Mouse (Mus musculus) heart, embryonic 14.5 days (tissue): ENCODE results near the gene Hnrnpl. TPM values are rescaled to one million over a fixed set of nuclear protein-coding genes. Genes with fewer than 3 reads are reported as not detected.

Source experiments
- ATAC-seq: fragments of 200-750 bp; cut with Nextera tagmentation; 2 replicates; pipeline ENCODE4 v1.8.0; 2017; ENCODE audit warnings: low read depth, moderate TSS enrichment; ENCODE audit not compliant: insufficient number of reproducible peaks, insufficient read depth, low FRiP score
- H3K27ac ChIP-seq, 2 experiments: fragments of 200-500 bp in 1 of 2; fragments of 300-500 bp in 1 of 2; sonication (generic) in 1 of 2; replicated peaks in 1 of 2; 2 replicates each; pipeline ENCODE4 v1.5.1; 2012 to 2014; ENCODE audit warnings: low read depth in 2 of 2, low read length in 2 of 2, control low read depth in 1 of 2, mild to moderate bottlenecking in 1 of 2, mixed read lengths in 1 of 2; ENCODE audit not compliant: control insufficient read depth in 1 of 2, insufficient read depth in 1 of 2
- H3K27me3 ChIP-seq: fragments of 300-500 bp; sonication (generic); 2 replicates; pipeline ENCODE4 v1.6.1; 2014; ENCODE audit warnings: mild to moderate bottlenecking, low read length, control low read depth; ENCODE audit not compliant: control insufficient read depth, insufficient read depth
- H3K36me3 ChIP-seq: fragments of 300-500 bp; sonication (generic); 2 replicates; pipeline ENCODE4 v1.6.1; 2014; ENCODE audit warnings: mild to moderate bottlenecking, control low read depth, low read length, mixed read lengths; ENCODE audit not compliant: control insufficient read depth, insufficient read depth
- H3K4me1 ChIP-seq, 2 experiments: fragments of 200-500 bp in 1 of 2; fragments of 300-500 bp in 1 of 2; sonication (generic) in 1 of 2; 2 replicates each; pipeline ENCODE4 v1.6.1; 2012 to 2014; ENCODE audit warnings: low read length in 2 of 2, control low read depth in 1 of 2, mixed read lengths in 1 of 2; ENCODE audit not compliant: control insufficient read depth in 2 of 2, insufficient read depth in 2 of 2
- H3K4me2 ChIP-seq: fragments of 300-500 bp; sonication (generic); 2 replicates; pipeline ENCODE4 v1.6.1; 2014; ENCODE audit warnings: mild to moderate bottlenecking, low read length
- H3K4me3 ChIP-seq, 2 experiments: fragments of 200-500 bp in 1 of 2; fragments of 300-500 bp in 1 of 2; sonication (generic) in 1 of 2; 2 replicates each; pipeline ENCODE4 v1.5.1; 2012 to 2014; ENCODE audit warnings: low read length in 2 of 2, mild to moderate bottlenecking in 2 of 2, control low read depth in 1 of 2, low read depth in 1 of 2, moderate library complexity in 1 of 2; ENCODE audit not compliant: control insufficient read depth in 1 of 2, insufficient read depth in 1 of 2
- H3K9ac ChIP-seq: fragments of 300-500 bp; sonication (generic); 2 replicates; pipeline ENCODE4 v1.6.1; 2014; ENCODE audit warnings: mild to moderate bottlenecking, low read length
- H3K9me3 ChIP-seq: fragments of 300-500 bp; sonication (generic); 2 replicates; pipeline ENCODE4 v1.6.1; 2016; ENCODE audit warnings: low read length, control low read depth; ENCODE audit not compliant: control insufficient read depth
- WGBS: fragments of 180-500 bp; shearing (Covaris S2); extraction: QIAGEN DNeasy Blood & Tissue Kit; methylation state at CpG from one replicate; pipeline ENCODE4 v1.1.7; 2014; 5-methylcytosine and 5-hydroxymethylcytosine counted together
- polyA plus RNA-seq: library from polyadenylated mRNA; unstranded; fragments of >200 nt; fragmentation: Nextera tagmentation; extraction: Ambion mirVana; gene quantifications from 2 replicates; pipeline ENCODE4 v1.2.1, GENCODE M21; 2014

Hnrnpl gene
- polyA plus RNA-seq, 1 experiment from 2014 or later = 155 TPM

DNA sequence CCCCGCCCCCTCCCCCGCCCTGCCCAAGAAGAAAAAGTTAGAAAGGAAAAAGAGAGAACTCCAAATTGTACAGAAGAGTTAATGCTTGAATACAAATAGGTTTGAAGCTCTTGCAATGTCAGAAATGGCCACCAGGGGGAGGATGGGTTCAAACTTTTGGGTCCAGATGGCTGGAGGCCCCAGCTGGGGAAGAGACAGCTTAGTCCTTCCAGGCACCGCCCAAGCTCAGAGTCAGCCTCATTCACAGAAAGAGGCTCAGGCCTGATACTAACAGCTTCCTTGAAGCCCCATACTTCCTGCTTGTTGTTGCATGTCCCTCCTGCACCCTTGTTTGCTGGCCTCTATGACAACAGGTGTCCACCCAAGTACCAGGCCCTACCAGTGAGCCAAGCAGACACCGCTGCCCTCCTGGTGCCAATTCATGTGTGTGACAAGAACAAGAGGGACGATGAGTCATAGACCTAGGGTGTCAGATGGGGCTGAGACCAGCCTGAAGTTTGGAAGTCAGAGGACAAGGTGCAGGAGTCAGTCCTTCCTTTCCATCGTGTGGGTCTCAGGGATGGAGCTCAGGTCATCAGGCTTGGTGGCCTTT, 28.2 kb upstream of the Hnrnpl start:
- 0 out of 2 replicates have a peak, but pooled peaks have one; percentile 27 for ATAC-seq
- 0 out of 2 replicates have a peak overlapping the region, but pooled peaks have one; percentile 25 for H3K9ac ChIP-seq
- no peak overlapping the region for H3K4me3 ChIP-seq
- H3K9me3 ChIP-seq = no peaks in the 10 kb centered on the region
- peak overlapping the region; percentile 2 to 44; a peak in 1 of 4 replicates for H3K27ac ChIP-seq
- no peaks in the 10 kb centered on the region for H3K27me3 ChIP-seq
- no peak overlapping the region for H3K4me2 ChIP-seq
- 40% methylated on average over 6 of the region's 6 CpGs for WGBS
- H3K4me1 ChIP-seq = peaks cover 8 to 16% of the 10 kb centered on the region in 2 experiments
- H3K36me3 ChIP-seq = peaks cover 28% of the 10 kb centered on the region

DNA sequence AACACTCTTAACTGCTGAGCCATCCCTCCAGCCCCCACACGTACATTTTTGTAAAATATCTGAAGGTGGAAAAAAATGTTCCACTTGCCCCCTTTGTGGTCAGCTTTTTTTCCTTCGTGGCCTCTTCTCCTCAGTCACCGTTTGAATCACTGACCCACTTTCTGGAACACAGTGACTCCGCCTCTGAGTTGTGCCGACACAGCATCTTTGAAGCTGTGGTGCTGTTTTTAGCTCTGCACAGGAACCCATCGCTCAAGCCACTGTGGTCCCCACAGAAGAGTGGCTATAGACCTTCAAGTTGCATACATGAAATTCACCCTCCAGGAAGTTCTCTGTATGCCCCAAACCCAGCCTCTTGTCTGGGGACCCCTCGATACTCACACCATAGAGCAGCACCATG, 27.5 kb upstream of the Hnrnpl start:
- 0 out of 4 replicates have a peak overlapping the region, but pooled peaks of 1 of the 2 experiments have one; percentile 2 for H3K27ac ChIP-seq
- no peaks in the 10 kb centered on the region for H3K9me3 ChIP-seq
- no peaks in the 10 kb centered on the region for H3K27me3 ChIP-seq
- peaks cover 8 to 16% of the 10 kb centered on the region in 2 experiments for H3K4me1 ChIP-seq
- 56% methylated on average over 7 of the region's 7 CpGs for WGBS
- peak overlapping the region; percentile 25; the same call in 1 of the 2 replicates for H3K9ac ChIP-seq
- H3K4me3 ChIP-seq = no peak overlapping the region
- ATAC-seq = no peak
- H3K36me3 ChIP-seq = peaks cover 32% of the 10 kb centered on the region
- H3K4me2 ChIP-seq = no peak overlapping the region

DNA sequence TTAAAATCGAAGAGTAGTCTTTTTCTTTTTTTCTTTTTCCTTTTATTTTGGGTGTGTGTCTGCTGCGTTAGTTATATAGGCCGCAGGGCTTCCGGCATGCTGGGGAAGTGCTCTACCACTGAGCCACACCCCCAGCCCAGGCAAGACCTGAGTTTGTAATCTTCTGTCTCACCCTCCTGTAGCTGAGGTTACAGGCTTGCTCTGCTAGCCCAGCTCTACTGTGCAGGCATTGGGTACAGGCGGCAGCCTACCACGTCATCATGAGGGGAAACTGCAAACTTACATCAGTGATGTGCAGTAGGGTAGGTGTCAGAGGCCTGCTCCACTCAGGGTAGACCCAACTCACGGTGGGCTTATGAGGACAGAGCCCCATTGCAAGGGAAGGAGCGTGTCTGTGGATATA, 27.1 kb upstream of the Hnrnpl start:
- Histone ChIP-seq H3K9me3 (no peaks in the 10 kb centered on the region), H3K27me3 (no peaks in the 10 kb centered on the region), H3K4me2 (no peak overlapping the region), H3K4me1 (peaks cover 8 to 16% of the 10 kb centered on the region in 2 experiments), H3K36me3 (peaks cover 36% of the 10 kb centered on the region), H3K4me3 (no peak overlapping the region), H3K27ac (no peak overlapping the region), H3K9ac (0 out of 2 replicates have a peak overlapping the region, but pooled peaks have one; percentile 21)
- WGBS = 90% methylated on average over 8 of the region's 8 CpGs
- no peak for ATAC-seq

DNA sequence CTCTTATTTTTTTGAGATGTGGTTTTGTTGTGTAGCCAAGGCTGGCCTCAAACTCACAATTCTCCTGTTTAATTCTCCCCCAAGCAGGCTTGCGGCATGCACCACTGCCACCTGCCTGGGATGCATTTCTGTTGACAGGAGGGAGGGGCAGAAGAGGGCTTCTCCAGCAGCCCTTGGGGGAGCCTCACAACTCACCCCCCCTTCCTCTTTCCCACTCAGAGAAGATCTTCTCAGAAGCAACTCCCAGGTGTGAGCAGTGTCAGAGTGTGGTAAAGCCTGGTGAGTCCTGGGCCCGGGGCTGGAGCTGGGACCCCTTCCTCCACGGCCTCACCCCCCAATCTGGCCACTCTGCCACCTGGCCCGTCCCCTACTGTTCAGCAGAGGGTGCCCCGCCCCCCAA, 23.2 kb upstream of the Hnrnpl start:
- H3K4me1 ChIP-seq = peaks cover 7 to 14% of the 10 kb centered on the region in 2 experiments
- no peak overlapping the region for H3K4me3 ChIP-seq
- 70% methylated on average over 5 of the region's 5 CpGs for WGBS
- no peak for ATAC-seq
- H3K4me2 ChIP-seq = no peak overlapping the region
- H3K27me3 ChIP-seq = no peaks in the 10 kb centered on the region
- H3K9ac ChIP-seq = no peak overlapping the region
- H3K9me3 ChIP-seq = no peaks in the 10 kb centered on the region
- peaks cover 32% of the 10 kb centered on the region for H3K36me3 ChIP-seq
- no peak overlapping the region for H3K27ac ChIP-seq

DNA sequence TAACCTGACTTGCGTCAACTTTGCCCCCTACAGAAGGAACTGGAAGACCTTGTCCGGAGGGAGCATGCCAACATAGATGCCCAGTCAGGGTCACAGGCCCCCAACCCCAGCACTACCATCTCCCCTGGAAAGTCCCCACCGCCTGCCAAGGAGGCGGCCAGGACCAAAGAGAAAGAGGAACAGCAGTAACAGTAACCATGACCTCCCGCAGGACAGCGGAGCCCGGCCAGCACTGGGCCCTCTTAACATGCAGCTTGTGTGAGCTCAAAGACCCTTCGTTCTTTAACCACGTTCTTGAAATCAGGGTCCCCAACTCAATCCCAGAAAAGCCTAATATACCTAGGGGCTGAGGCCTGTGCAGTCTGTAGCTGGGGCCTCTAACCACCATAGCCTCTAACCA, 20.5 kb upstream of the Hnrnpl start:
- Histone ChIP-seq H3K9me3 (no peaks in the 10 kb centered on the region), H3K36me3 (peaks cover 29% of the 10 kb centered on the region), H3K4me1 (0 out of 4 replicates have a peak, but pooled peaks cover 0 to under 1% of the 10 kb centered on the region in 2 experiments), H3K9ac (no peak overlapping the region), H3K27me3 (no peaks in the 10 kb centered on the region), H3K4me3 (no peak overlapping the region), H3K27ac (no peak overlapping the region), H3K4me2 (no peak overlapping the region)
- 82% methylated on average over 9 of the region's 9 CpGs for WGBS
- ATAC-seq = no peak

DNA sequence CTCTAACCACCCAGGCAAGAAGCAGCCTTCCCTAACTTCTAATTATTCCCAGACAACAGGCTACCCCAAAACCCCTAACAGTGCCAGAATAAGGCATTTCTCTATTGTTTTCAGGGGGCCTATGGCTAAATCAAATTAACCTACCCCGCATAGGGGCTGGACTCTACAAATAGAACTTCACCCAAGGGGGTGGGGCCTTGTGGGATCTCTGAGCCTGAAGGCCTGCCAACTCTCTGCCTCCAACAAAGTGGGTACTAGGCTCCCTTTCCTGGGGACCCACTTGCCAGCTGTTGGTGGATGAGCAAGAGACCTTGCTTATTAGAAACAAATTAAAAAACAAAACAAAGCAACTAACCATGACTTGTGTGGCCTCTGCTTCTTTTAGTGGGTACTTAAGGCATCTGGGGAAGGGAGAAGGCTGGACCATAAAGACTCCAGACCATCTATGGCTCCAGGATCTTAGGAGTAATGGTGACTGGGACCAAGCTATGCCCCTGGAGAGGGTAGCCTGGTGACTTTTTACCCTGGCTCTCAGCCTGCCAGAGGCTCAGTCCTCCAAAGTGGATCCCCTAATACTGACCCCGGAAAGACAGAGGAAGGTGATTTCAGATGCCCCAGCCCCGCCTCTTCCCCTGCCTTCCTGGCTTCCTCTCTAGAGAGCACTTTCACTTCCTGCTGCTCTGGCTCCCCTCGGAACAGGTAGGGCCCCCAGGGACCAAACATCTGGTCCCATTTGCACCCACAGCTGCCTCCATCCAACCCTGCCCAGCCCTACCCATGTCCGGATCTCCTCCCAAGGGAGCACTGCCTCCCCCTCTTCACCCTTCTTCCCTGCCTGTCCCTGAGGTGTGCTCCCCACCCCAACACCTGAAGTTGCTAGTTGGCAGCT, 19.8 kb upstream of the Hnrnpl start, which contains the start of gene Rinl:
TSS of gene Rinl (plus strand) at position 663 of the 889 bp plus-strand sequence.
- no peaks in the 10 kb centered on the region for H3K9me3 ChIP-seq
- H3K4me1 ChIP-seq = no peaks in the 10 kb centered on the region
- H3K27ac ChIP-seq = no peak within 1 kb of the TSS
- H3K9ac ChIP-seq = no peak within 1 kb of the TSS
- no peaks in the 10 kb centered on the region for H3K27me3 ChIP-seq
- 65% methylated on average over 5 of the region's 5 CpGs for WGBS
- no peak within 1 kb of the TSS for H3K4me3 ChIP-seq
- peaks cover 22% of the 10 kb centered on the region for H3K36me3 ChIP-seq
- no peak for ATAC-seq
- H3K4me2 ChIP-seq = no peak within 1 kb of the TSS

DNA sequence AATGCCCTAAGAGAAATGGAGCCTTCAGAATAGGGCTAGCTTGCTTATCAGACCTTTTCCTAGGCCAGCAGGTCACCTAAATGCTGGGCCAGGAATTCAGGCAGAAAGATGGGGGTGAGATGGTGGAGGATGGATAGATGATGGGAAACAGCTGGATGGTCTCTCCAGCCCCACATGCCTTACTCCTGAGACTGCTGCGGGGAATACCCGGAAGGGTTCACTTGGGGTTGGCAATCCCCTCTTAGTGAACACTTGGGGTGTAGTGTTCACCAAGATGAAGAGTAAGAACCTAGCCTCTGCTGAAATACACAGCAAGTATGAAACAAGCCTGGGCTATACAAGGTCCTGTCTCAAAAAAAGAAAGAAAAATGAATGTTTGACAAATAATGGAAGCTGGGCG, 19.1 kb upstream of the Hnrnpl start:
- WGBS = 66% methylated on average over 3 of the region's 3 CpGs
- Histone ChIP-seq H3K9me3 (no peaks in the 10 kb centered on the region), H3K27ac (no peak overlapping the region), H3K4me3 (no peak overlapping the region), H3K4me1 (no peaks in the 10 kb centered on the region), H3K27me3 (no peaks in the 10 kb centered on the region), H3K36me3 (peaks cover 22% of the 10 kb centered on the region), H3K9ac (no peak overlapping the region), H3K4me2 (no peak overlapping the region)
- ATAC-seq = no peak
